Mouse (Mus musculus) heart, embryonic 12.5 days (tissue): ENCODE results near the gene Spred2. TPM values are rescaled to one million over a fixed set of nuclear protein-coding genes. Genes with fewer than 3 reads are reported as not detected.
A peak's percentile ranks its signal among the peaks of the same experiment; 100 is the strongest.

Experiments used
- ATAC-seq: fragments of 200-750 bp; cut with Nextera tagmentation; 2 replicates; pipeline ENCODE4 v1.8.0; 2017; ENCODE audit warnings: moderate TSS enrichment, moderate library complexity; ENCODE audit not compliant: insufficient number of reproducible peaks, low FRiP score
- H3K27ac ChIP-seq: fragments of 300-500 bp; sonication (generic); 2 replicates; pipeline ENCODE4 v1.5.1; 2016; ENCODE audit warnings: mild to moderate bottlenecking, moderate library complexity; ENCODE audit not compliant: poor library complexity, severe bottlenecking
- H3K27me3 ChIP-seq: fragments of 300-500 bp; sonication (generic); replicated peaks from 2 replicates; pipeline ENCODE4 v1.6.1; 2016; ENCODE audit warnings: mild to moderate bottlenecking, moderate library complexity
- H3K36me3 ChIP-seq: fragments of 300-500 bp; sonication (generic); 2 replicates; pipeline ENCODE4 v1.6.1; 2016; ENCODE audit warnings: mild to moderate bottlenecking, moderate library complexity
- H3K4me1 ChIP-seq: fragments of 300-500 bp; sonication (generic); replicated peaks from 2 replicates; pipeline ENCODE4 v1.6.1; 2016; ENCODE audit warnings: mild to moderate bottlenecking
- H3K4me2 ChIP-seq: fragments of 300-500 bp; sonication (generic); 2 replicates; pipeline ENCODE4 v1.6.1; 2016; ENCODE audit warnings: mild to moderate bottlenecking, moderate library complexity
- H3K4me3 ChIP-seq: fragments of 300-500 bp; sonication (generic); 2 replicates; pipeline ENCODE4 v1.5.1; 2016; ENCODE audit warnings: mild to moderate bottlenecking
- H3K9ac ChIP-seq: fragments of 300-500 bp; sonication (generic); 2 replicates; pipeline ENCODE4 v1.6.1; 2016; ENCODE audit warnings: mild to moderate bottlenecking, moderate library complexity
- H3K9me3 ChIP-seq: fragments of 300-500 bp; sonication (generic); replicated peaks from 2 replicates; pipeline ENCODE4 v1.6.1; 2016; ENCODE audit warnings: mild to moderate bottlenecking, moderate library complexity
- WGBS: fragments of 180-500 bp; shearing (Covaris S2); methylation state at CpG from one replicate; pipeline ENCODE4 v1.1.7; 2016; 5-methylcytosine and 5-hydroxymethylcytosine counted together
- polyA plus RNA-seq: library from polyadenylated mRNA; unstranded; fragments of >200 nt; fragmentation: Nextera tagmentation; extraction: Ambion mirVana; gene quantifications from 2 replicates; pipeline ENCODE4 v1.2.1, GENCODE M21; 2016

Gene Spred2
- polyA plus RNA-seq, 1 experiment from 2014 or later, result 5.5 TPM

DNA sequence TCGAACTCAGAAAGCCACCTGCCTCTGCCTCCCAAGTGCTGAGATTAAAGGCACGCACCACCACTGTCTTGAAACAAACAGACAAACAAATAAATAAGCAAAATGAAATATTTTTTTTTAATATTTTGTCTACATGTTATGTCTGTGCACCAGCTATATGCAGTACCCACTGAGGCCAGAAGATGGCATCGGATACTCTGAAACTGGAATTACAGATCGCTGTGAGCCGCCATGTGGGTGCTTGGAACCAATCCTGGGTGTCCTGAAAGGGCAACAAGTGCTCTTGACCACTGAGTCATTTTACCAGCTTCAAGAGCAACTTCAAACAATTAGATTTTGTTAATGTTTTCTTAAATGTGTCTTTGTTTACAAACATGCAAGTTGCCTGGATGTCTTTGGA is 11.5 kb upstream of the Spred2 start:
- Histone ChIP-seq H3K4me3 (no peak overlapping the region), H3K9ac (no peak overlapping the region), H3K27me3 (no peaks in the 10 kb centered on the region), H3K27ac (no peak overlapping the region), H3K4me2 (no peak overlapping the region), H3K36me3 (no peaks in the 10 kb centered on the region), H3K4me1 (peaks cover 9% of the 10 kb centered on the region), H3K9me3 (peaks cover 5% of the 10 kb centered on the region; the same call in 1 of the 2 replicates)
- WGBS, result 85% methylated on average over 5 of the region's 5 CpGs
- no peak for ATAC-seq

DNA sequence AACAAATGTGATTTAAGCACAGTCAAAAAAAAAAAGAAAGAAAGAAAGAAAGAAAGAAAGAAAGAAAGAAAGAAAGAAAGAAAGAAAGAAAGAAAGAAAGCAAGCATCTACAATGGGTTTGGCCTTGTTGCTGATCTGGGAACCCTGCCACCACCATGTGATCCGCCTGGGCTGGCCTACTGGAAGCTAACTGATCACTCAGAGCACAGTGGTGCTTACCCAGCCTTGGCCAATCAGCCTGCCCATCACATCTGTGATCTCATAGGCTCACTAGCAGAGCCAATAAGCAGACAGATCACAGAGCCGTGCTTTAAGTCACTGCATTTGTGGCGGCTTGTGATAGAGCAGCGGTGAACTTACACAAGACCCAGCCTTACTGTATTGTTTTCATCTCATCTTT is 10.4 kb upstream of the Spred2 start:
- H3K4me2 ChIP-seq, result no peak overlapping the region
- no peaks in the 10 kb centered on the region for H3K36me3 ChIP-seq
- peaks cover 9% of the 10 kb centered on the region for H3K4me1 ChIP-seq
- H3K27me3 ChIP-seq, result no peaks in the 10 kb centered on the region
- no peak overlapping the region for H3K4me3 ChIP-seq
- H3K9ac ChIP-seq, result no peak overlapping the region
- no peak for ATAC-seq
- no peak overlapping the region for H3K27ac ChIP-seq
- 88% methylated on average over 4 of the region's 4 CpGs for WGBS
- H3K9me3 ChIP-seq, result peaks cover 5% of the 10 kb centered on the region; the same call in 1 of the 2 replicates

DNA sequence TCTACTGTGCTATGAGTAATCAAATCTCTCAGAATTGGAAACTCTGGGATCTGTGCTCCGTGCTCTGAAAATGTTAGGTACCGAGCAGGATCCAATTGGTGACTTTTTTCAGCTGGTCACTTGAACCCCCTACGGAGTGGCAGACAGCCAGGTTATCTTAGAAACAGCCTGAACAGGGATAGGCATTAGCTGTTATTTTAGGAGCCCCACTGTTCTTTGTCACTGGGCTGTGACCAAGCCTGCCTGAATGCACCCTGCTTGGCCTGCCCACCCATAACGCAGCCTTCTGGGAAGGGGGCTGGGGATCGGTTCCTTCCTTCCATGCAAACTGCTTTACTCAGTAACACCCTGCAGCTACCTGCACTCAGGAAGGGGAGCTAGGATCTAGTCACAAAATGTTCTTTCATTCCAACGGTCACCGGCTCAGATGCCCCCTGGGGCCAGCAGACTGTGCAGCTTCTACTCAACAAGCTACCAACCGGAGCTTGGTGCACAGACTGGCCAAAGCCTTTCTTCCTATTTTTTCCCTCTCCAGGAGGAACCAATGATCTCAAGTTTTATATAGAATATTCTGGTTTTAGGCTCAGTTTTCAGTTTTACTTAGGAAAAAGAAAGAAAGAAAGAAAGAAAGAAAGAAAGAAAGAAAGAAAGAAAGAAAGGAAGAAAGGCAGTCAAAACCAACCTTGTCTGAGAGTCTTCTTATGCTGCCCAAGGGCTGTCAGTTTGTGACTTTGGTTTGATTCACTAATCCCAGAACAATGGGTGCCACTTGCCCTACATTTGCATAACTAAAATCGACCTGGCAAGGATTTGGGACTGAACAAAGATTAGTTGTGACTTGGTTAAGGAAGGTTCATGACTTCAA is 6.6 kb upstream of the Spred2 start:
- H3K9me3 ChIP-seq, result peaks cover 4% of the 10 kb centered on the region; the same call in 1 of the 2 replicates
- no peak overlapping the region for H3K27ac ChIP-seq
- peaks cover 17% of the 10 kb centered on the region for H3K4me1 ChIP-seq
- H3K36me3 ChIP-seq, result no peaks in the 10 kb centered on the region
- no peaks in the 10 kb centered on the region for H3K27me3 ChIP-seq
- ATAC-seq, result no peak
- WGBS, result 26% methylated on average over 9 of the region's 9 CpGs
- H3K9ac ChIP-seq, result no peak overlapping the region
- H3K4me3 ChIP-seq, result no peak overlapping the region
- peak overlapping the region; percentile 2; the same call in 1 of the 2 replicates for H3K4me2 ChIP-seq

DNA sequence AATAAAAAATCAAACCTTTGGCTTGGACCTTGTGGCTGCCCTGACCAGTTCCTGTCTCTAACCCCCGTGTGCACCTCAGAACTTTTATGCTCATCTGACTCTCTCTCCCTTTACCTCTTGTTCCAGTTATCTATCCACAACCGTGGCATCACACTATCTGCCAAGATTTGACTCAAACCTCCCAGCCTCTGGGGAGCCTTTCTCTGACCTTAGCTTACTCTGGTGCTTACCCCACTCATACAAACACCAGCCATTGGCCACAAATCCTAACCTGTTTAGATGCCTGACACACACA is 6.0 kb upstream of the Spred2 start:
- no peaks in the 10 kb centered on the region for H3K36me3 ChIP-seq
- H3K4me1 ChIP-seq, result peaks cover 17% of the 10 kb centered on the region
- ATAC-seq, result no peak
- WGBS, result 40% methylated on average over 2 of the region's 2 CpGs
- H3K4me3 ChIP-seq, result no peak overlapping the region
- H3K9me3 ChIP-seq, result no peaks in the 10 kb centered on the region
- H3K27me3 ChIP-seq, result no peaks in the 10 kb centered on the region
- no peak overlapping the region for H3K4me2 ChIP-seq
- H3K27ac ChIP-seq, result no peak overlapping the region
- no peak overlapping the region for H3K9ac ChIP-seq

DNA sequence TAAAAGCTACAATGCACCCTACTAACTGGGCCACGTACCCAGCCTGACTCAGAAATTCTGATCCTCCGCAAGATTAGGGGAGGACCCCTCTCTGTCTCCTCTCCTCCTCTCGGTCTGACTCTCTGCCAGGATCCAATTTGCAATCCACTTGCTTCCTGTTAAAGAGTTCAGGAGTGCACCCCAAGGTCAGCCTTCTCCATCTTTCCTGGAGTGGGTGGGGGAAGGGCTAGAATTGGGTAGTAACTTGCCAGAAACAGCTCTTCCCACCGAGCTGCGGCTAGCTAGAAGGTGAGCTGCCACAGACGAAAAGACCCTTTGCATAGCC is 4.8 kb upstream of the Spred2 start:
- no peak; the same call in 1 of the 2 replicates for ATAC-seq
- Histone ChIP-seq H3K4me1 (peaks cover 18% of the 10 kb centered on the region), H3K9ac (peak overlapping the region; percentile 70), H3K9me3 (no peaks in the 10 kb centered on the region), H3K4me3 (peak overlapping the region; percentile 81), H3K27ac (peak overlapping the region; percentile 73; the same call in 1 of the 2 replicates), H3K4me2 (peak overlapping the region; percentile 85), H3K27me3 (no peaks in the 10 kb centered on the region), H3K36me3 (no peaks in the 10 kb centered on the region)
- WGBS, result 7% methylated on average over 6 of the region's 6 CpGs

DNA sequence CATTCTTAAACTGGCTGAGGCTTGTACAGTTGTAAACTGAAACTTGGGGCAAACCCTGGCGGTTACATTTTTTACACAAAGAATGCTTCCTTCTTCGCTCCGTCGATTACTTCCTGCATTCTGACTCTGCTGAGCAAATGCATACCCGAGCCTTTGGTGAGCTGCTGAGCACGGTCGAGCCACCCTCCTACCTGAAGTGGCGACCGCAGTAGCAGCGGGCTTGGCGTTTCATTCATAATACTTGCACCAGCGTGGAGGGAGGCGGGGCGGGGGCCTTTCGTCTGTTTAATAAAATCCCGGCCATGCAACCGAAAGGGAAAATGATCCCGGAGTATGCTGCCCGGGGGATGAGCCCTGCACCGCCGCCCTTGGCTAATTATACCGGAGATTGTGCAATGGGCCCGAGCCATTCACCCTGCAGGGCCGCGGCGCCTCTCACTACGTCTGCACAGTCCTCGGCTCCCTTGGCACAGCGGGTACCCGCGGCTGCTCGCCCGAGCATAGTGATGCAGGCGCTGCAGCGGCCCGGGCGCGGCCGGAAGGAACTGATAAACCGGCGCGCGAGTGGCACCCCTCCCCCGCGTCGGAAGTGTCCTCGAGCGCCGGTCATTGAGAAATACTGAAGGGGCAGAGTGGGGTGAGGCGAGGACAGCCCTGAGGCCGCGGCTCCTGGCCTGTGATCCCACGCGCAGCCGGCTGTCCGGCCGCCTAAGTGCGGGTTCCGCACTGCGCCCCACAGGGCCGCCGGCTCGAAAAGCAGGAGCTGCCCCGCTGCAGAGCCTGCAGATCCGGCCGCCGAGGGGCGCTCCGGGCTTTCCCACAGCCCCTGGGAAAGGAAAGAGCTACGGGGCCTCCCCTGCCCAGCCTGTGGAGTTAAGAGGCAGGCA is 4.1 kb upstream of the Spred2 start:
- Histone ChIP-seq H3K27me3 (no peaks in the 10 kb centered on the region), H3K4me2 (peak overlapping the region; percentile 85), H3K9ac (peak overlapping the region; percentile 70), H3K27ac (peak overlapping the region; percentile 73), H3K4me1 (peaks cover 18% of the 10 kb centered on the region), H3K9me3 (no peaks in the 10 kb centered on the region), H3K4me3 (peak overlapping the region; percentile 81), H3K36me3 (no peaks in the 10 kb centered on the region)
- WGBS, result under 1% methylated on average over 70 of the region's 70 CpGs
- ATAC-seq, result peak; percentile 60

DNA sequence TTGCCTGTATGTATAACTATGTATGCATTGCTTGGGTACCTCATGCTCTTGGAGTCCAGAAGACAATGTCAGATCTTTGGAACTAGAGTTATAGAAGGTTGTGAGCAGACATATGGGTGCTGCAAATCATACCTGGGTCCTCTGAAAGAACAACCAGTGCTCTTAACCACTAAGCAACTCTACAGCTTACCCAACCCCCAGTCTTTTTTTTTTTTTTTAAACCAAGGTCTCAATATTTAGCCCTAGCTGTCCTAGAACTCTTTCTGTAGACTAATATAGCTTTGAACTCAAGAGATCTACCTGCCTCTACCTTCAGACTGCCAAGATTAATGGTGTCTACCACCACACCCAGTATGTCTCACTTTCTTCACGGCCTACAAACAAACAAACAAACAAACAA is 2.5 kb upstream of the Spred2 start:
- no peaks in the 10 kb centered on the region for H3K36me3 ChIP-seq
- no peak for ATAC-seq
- H3K27ac ChIP-seq, result no peak overlapping the region
- no peak overlapping the region for H3K9ac ChIP-seq
- H3K27me3 ChIP-seq, result no peaks in the 10 kb centered on the region
- no peak overlapping the region for H3K4me3 ChIP-seq
- H3K9me3 ChIP-seq, result no peaks in the 10 kb centered on the region
- 80% methylated on average over 1 of the region's 1 CpGs for WGBS
- H3K4me1 ChIP-seq, result peaks cover 26% of the 10 kb centered on the region
- H3K4me2 ChIP-seq, result no peak overlapping the region

DNA sequence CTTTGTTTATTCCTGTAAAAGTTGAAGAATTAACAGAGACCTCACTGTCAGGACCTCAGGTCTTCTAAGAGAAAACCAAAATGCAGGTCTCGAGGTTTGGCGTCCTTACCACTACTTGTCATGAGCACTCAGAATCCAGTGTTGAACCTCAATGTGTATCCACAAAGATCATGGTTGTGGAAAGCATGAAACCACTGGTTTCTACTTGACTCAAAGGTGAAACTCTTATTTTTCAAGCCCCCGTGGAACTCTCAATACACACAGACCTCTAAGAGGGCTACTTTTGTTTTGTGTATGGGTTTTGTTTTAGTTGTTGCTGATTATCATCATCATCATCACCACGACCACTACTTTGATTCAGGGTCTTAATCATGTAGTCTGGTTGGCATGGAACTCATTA is 2.0 kb upstream of the Spred2 start:
- H3K4me2 ChIP-seq, result no peak overlapping the region
- no peak overlapping the region for H3K27ac ChIP-seq
- no peaks in the 10 kb centered on the region for H3K27me3 ChIP-seq
- peaks cover 28% of the 10 kb centered on the region for H3K4me1 ChIP-seq
- WGBS, result 80% methylated on average over 4 of the region's 4 CpGs
- H3K36me3 ChIP-seq, result no peaks in the 10 kb centered on the region
- H3K9me3 ChIP-seq, result no peaks in the 10 kb centered on the region
- no peak overlapping the region for H3K4me3 ChIP-seq
- no peak overlapping the region for H3K9ac ChIP-seq
- ATAC-seq, result no peak

DNA sequence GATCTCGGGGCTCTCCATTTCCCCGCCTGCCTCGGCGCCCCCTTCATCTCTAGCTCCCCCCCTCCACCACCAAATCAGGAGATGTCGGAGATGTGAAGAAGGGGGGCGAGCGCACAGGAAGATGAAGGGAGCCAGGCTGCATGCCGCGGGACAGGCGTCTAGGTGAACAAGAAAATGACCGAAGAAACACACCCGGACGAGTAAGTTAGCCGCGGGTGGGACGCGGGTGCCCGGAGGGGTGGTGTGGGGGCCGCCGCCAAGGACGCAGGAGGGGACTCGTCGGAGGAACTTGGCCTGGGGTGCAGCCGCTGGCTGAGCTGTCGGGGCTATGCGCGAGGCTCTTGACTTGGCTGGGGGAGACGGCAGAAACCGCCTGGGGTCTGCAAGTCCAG is 578 bp downstream of the Spred2 start:
- H3K9me3 ChIP-seq, result no peaks in the 10 kb centered on the region
- WGBS, result under 1% methylated on average over 29 of the region's 29 CpGs
- no peak; the same call in none of the 2 replicates for ATAC-seq
- no peaks in the 10 kb centered on the region for H3K27me3 ChIP-seq
- H3K27ac ChIP-seq, result peak overlapping the region; percentile 97
- peaks cover 25% of the 10 kb centered on the region for H3K4me1 ChIP-seq
- H3K4me3 ChIP-seq, result peak overlapping the region; percentile 90
- peak overlapping the region; percentile 90 for H3K9ac ChIP-seq
- no peaks in the 10 kb centered on the region for H3K36me3 ChIP-seq
- H3K4me2 ChIP-seq, result peak overlapping the region; percentile 78

DNA sequence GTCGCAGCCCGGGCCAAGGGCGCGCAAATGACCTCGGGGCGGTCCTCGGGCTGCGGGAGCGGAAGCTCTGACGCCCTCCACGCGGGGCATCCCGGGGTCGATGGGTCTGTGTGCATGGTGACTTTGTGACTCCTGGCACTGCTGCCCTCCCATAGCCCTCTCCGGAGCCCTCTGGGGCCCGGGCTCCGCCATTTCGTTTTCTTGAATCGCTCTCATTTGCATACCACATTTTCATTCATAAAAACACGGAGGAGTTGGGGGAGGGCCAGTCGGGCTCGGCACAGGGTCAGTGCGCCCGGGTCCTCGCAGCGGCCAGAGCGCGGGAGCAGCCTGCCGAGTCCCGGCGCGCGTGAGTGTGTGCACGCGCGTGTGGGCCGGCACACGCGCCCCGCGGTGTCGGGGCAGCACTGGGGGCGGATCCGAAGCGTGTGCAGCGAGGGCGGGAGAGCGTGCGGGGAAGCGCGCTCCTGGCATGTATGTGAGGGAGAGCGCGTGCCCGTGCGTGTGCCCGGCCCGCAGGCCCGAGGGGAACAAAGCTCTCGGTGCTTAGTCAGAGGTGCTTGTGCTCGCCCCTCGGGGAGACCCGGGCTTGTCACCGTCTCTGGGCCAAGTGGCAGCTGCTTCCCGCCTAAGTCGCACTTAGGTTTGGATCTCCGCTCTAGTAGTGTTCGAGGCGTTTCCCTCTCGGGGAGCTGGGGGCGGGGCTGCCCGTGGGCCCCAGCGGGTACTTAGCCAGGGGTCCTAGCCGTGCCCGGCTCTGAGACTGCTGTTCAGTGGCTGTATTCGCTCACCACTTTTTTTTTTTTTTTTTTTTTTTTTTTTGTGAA is 1.2 kb downstream of the Spred2 start:
- Histone ChIP-seq H3K4me2 (peak overlapping the region; percentile 78), H3K4me1 (peaks cover 28% of the 10 kb centered on the region), H3K4me3 (peak overlapping the region; percentile 90), H3K36me3 (no peaks in the 10 kb centered on the region), H3K9ac (peak overlapping the region; percentile 90), H3K27me3 (no peaks in the 10 kb centered on the region), H3K27ac (peak overlapping the region; percentile 97), H3K9me3 (no peaks in the 10 kb centered on the region)
- under 1% methylated on average over 75 of the region's 75 CpGs for WGBS
- peak; percentile 52 for ATAC-seq
